Mouse (Mus musculus) bone marrow, adult 2 months (tissue): ENCODE measurements around the gene Elovl5. TPM values are rescaled to one million over a fixed set of nuclear protein-coding genes. Genes with fewer than 3 reads are reported as not detected.

ENCODE experiments used
- H3K27ac ChIP-seq: fragments of 200-500 bp; 2 replicates; pipeline ENCODE4 v1.5.1; 2012; ENCODE audit warnings: low read depth, mild to moderate bottlenecking, control low read depth, inconsistent platforms, low read length; ENCODE audit not compliant: control insufficient read depth, poor library complexity, insufficient read depth
- H3K4me1 ChIP-seq: fragments of 200-500 bp; 2 replicates; pipeline ENCODE4 v1.6.1; 2011; ENCODE audit warnings: low read length; ENCODE audit not compliant: control insufficient read depth, insufficient read depth
- H3K4me3 ChIP-seq: fragments of 200-500 bp; replicated peaks from 2 replicates; pipeline ENCODE3; 2011; ENCODE audit warnings: mild to moderate bottlenecking, low read depth, low read length, control low read depth; ENCODE audit not compliant: control insufficient read depth
- CTCF ChIP-seq: fragments of 200-500 bp; IDR thresholded peaks from 2 replicates; pipeline ENCODE4 v1.5.1; 2011; ENCODE audit warnings: low read length, control low read depth; ENCODE audit not compliant: control insufficient read depth, insufficient read depth
- POLR2A ChIP-seq: fragments of 200-500 bp; IDR thresholded peaks from 2 replicates; pipeline ENCODE4 v1.6.1; 2011; ENCODE audit warnings: low read depth, mild to moderate bottlenecking, control low read depth, low read length, borderline replicate concordance; ENCODE audit not compliant: control insufficient read depth
- WGBS: fragments of 180-500 bp; shearing (Covaris S2); methylation state at CpG from one replicate; pipeline ENCODE4 v1.1.7; 2018; 5-methylcytosine and 5-hydroxymethylcytosine counted together
- polyA plus RNA-seq: library from polyadenylated mRNA; stranded (reverse); fragments of >200 nt; gene quantifications from 2 replicates; pipeline ENCODE4 v1.2.4, GENCODE M21; 2011; ENCODE audit warnings: low replicate concordance; ENCODE audit not compliant: missing spikeins, insufficient read depth, insufficient read length

Elovl5 gene
- polyA plus RNA-seq, 1 experiment, result 13.7 TPM

- no peak for TF ChIP-seq CTCF
- no peak for TF ChIP-seq POLR2A
- WGBS, result 69% methylated on average over 6 of the region's 6 CpGs
- Histone ChIP-seq H3K4me3 (no peak overlapping the region), H3K4me1 (peaks cover 1% of the 10 kb centered on the region), H3K27ac (no peak overlapping the region)
Measured at GRCm38 (mm10) chr9:77912246-77912645, 4.9 kb upstream of the Elovl5 start.

GRCm38 (mm10) chr9:77914616-77915015 is 2.5 kb upstream of the Elovl5 start:
- TF ChIP-seq POLR2A (no peak), CTCF (no peak)
- no peak overlapping the region for H3K27ac ChIP-seq
- peaks cover 1% of the 10 kb centered on the region for H3K4me1 ChIP-seq
- WGBS, result 79% methylated on average over 4 of the region's 4 CpGs
- H3K4me3 ChIP-seq, result no peak overlapping the region

- H3K4me1 ChIP-seq, result peaks cover 1% of the 10 kb centered on the region
- no peak overlapping the region for H3K27ac ChIP-seq
- no peak for TF ChIP-seq POLR2A
- 87% methylated on average over 4 of the region's 4 CpGs for WGBS
- H3K4me3 ChIP-seq, result no peak overlapping the region
Measured at GRCm38 (mm10) chr9:77915791-77916190, 1.4 kb upstream of the Elovl5 start.

- H3K4me3 ChIP-seq, result peak overlapping the region; percentile 78
- TF ChIP-seq POLR2A (no peak), CTCF (no peak)
- peak overlapping the region; percentile 74 for H3K27ac ChIP-seq
- WGBS, result under 1% methylated on average over 45 of the region's 45 CpGs
- no peaks in the 10 kb centered on the region; the same call in 1 of the 2 replicates for H3K4me1 ChIP-seq
Measured at GRCm38 (mm10) chr9:77917622-77918131, 513 bp downstream of the Elovl5 start.

- 1% methylated on average over 10 of the region's 10 CpGs for WGBS
- Histone ChIP-seq H3K4me1 (no peaks in the 10 kb centered on the region; the same call in 1 of the 2 replicates), H3K27ac (no peak overlapping the region; the same call in 1 of the 2 replicates), H3K4me3 (peak overlapping the region; percentile 78)
- TF ChIP-seq CTCF (no peak), POLR2A (no peak)
Measured at GRCm38 (mm10) chr9:77918211-77918610, 1.0 kb downstream of the Elovl5 start.

GRCm38 (mm10) chr9:77918961-77919670 is 2.0 kb downstream of the Elovl5 start:
- H3K4me3 ChIP-seq, result no peak overlapping the region
- no peak overlapping the region for H3K27ac ChIP-seq
- 23% methylated on average over 5 of the region's 5 CpGs for WGBS
- H3K4me1 ChIP-seq, result no peaks in the 10 kb centered on the region; the same call in 1 of the 2 replicates
- TF ChIP-seq POLR2A, result no peak
- no peak for TF ChIP-seq CTCF

GRCm38 (mm10) chr9:77920481-77920880 is 3.3 kb downstream of the Elovl5 start:
- H3K27ac ChIP-seq, result no peak overlapping the region
- H3K4me1 ChIP-seq, result no peaks in the 10 kb centered on the region; the same call in 1 of the 2 replicates

GRCm38 (mm10) chr9:77921366-77922260 is 4.4 kb downstream of the Elovl5 start:
- no peak for TF ChIP-seq CTCF
- no peak for TF ChIP-seq POLR2A
- Histone ChIP-seq H3K27ac (no peak overlapping the region), H3K4me1 (no peaks in the 10 kb centered on the region; the same call in 1 of the 2 replicates), H3K4me3 (no peak overlapping the region)
- WGBS, result 60% methylated on average over 16 of the region's 18 CpGs

More at GRCm38 (mm10) chr9:77920481-77920880, 3.3 kb downstream of the Elovl5 start:
- H3K4me3 ChIP-seq, result no peak overlapping the region
- TF ChIP-seq CTCF, result no peak
- no peak for TF ChIP-seq POLR2A
- WGBS, result 74% methylated on average over 3 of the region's 3 CpGs
